Mouse (Mus musculus) CH12.LX (cell line): ENCODE measurements around the gene Irgc1. TPM values are rescaled to one million over a fixed set of nuclear protein-coding genes. Genes with fewer than 3 reads are reported as not detected.

Experiments used
- DNase-seq: peaks from one replicate; pipeline ENCODE4 v3.0.0-alpha.2; 2013; ENCODE audit errors: extremely low read depth
- H3K27ac ChIP-seq: 2 replicates; pipeline ENCODE4 v1.5.1; 2012; ENCODE audit warnings: low read depth, mild to moderate bottlenecking, control low read depth, moderate library complexity; ENCODE audit not compliant: insufficient read depth
- H3K27me3 ChIP-seq: replicated peaks from 2 replicates; pipeline ENCODE3; 2012; ENCODE audit warnings: inconsistent platforms
- H3K36me3 ChIP-seq, 2 experiments: replicated peaks in 1 of 2; 2 replicates each; pipeline versions ENCODE3 to v1.6.1; 2012; ENCODE audit warnings: inconsistent platforms in 1 of 2, low read length in 1 of 2, mild to moderate bottlenecking in 1 of 2, mixed read lengths in 1 of 2, moderate library complexity in 1 of 2; ENCODE audit not compliant: control insufficient read depth in 1 of 2, insufficient read depth in 1 of 2
- H3K4me1 ChIP-seq, 2 experiments: 2 replicates each; pipeline ENCODE4 v1.6.1; 2012; ENCODE audit warnings: inconsistent platforms in 1 of 2, moderate library complexity in 1 of 2; ENCODE audit not compliant: insufficient read depth in 2 of 2, control insufficient read depth in 1 of 2
- H3K4me2 ChIP-seq: 2 replicates; pipeline ENCODE4 v1.6.1; 2012; ENCODE audit warnings: low read depth, mild to moderate bottlenecking, control low read depth; ENCODE audit not compliant: poor library complexity, insufficient read depth, severe bottlenecking
- H3K4me3 ChIP-seq, 3 experiments: fragments of 150-350 bp in 1 of 3; sonication (generic) in 1 of 3; replicated peaks in 1 of 3; 2 replicates each; pipeline versions ENCODE3 to v1.5.1; 2011 to 2012; ENCODE audit warnings: low read depth in 2 of 3, low read length in 2 of 3, mild to moderate bottlenecking in 2 of 3, moderate library complexity in 2 of 3, control low read depth in 1 of 3, improper control_type of control experiment in 1 of 3, inconsistent platforms in 1 of 3, mixed read lengths in 1 of 3; ENCODE audit not compliant: poor library complexity in 1 of 3
- H3K79me2 ChIP-seq: replicated peaks from 2 replicates; pipeline ENCODE4 v1.6.1; 2012; ENCODE audit warnings: mild to moderate bottlenecking, moderate library complexity; ENCODE audit not compliant: control insufficient read depth, poor library complexity, insufficient read depth, severe bottlenecking; ENCODE audit errors: extremely low read depth
- H3K9ac ChIP-seq: 2 replicates; pipeline ENCODE4 v1.6.1; 2012; ENCODE audit warnings: low read depth, mild to moderate bottlenecking, control low read depth, moderate library complexity; ENCODE audit not compliant: insufficient read depth
- H3K9me3 ChIP-seq: replicated peaks from 2 replicates; pipeline ENCODE3; 2012; ENCODE audit warnings: low read length, inconsistent platforms, mixed read lengths
- CHD1 ChIP-seq: IDR thresholded peaks from 2 replicates; pipeline ENCODE4 v1.6.1; 2012; ENCODE audit warnings: low read depth, low read length, improper control_type of control experiment, inconsistent platforms
- ELF1 ChIP-seq: IDR thresholded peaks from 2 replicates; pipeline ENCODE4 v1.6.1; 2014; ENCODE audit warnings: low read depth, mild to moderate bottlenecking, inconsistent platforms, low read length, improper control_type of control experiment
- ETS1 ChIP-seq: conservative IDR thresholded peaks from 2 replicates; pipeline ENCODE4 v1.6.1; 2012; ENCODE audit warnings: low read depth, mild to moderate bottlenecking, inconsistent platforms, low read length, improper control_type of control experiment, moderate library complexity
- HCFC1 ChIP-seq: IDR thresholded peaks from 2 replicates; pipeline ENCODE4 v1.6.1; 2012; ENCODE audit warnings: low read depth, mild to moderate bottlenecking, inconsistent platforms, low read length, improper control_type of control experiment
- IRF4 ChIP-seq: IDR thresholded peaks from 2 replicates; pipeline ENCODE4 v1.6.1; 2014; ENCODE audit warnings: low read depth, mild to moderate bottlenecking, inconsistent platforms, low read length, improper control_type of control experiment
- JUND ChIP-seq: conservative IDR thresholded peaks from 2 replicates; pipeline ENCODE4 v1.6.1; 2011; ENCODE audit warnings: low read depth, low read length, improper control_type of control experiment
- KAT2A ChIP-seq: IDR thresholded peaks from 2 replicates; pipeline ENCODE4 v1.6.1; 2012; ENCODE audit warnings: low read length, improper control_type of control experiment, inconsistent platforms; ENCODE audit not compliant: insufficient replicate concordance
- MAFK ChIP-seq: IDR thresholded peaks from 2 replicates; pipeline ENCODE4 v1.6.1; 2011; ENCODE audit warnings: low read length, improper control_type of control experiment; ENCODE audit not compliant: insufficient replicate concordance
- MAX ChIP-seq: IDR thresholded peaks from 2 replicates; pipeline ENCODE4 v1.6.1; 2011; ENCODE audit warnings: low read length, improper control_type of control experiment
- MEF2A ChIP-seq: IDR thresholded peaks from 2 replicates; pipeline ENCODE4 v1.6.1; 2014; ENCODE audit warnings: low read depth, mild to moderate bottlenecking, inconsistent platforms, low read length, improper control_type of control experiment, borderline replicate concordance
- MXI1 ChIP-seq: IDR thresholded peaks from 2 replicates; pipeline ENCODE4 v1.6.1; 2011; ENCODE audit warnings: mild to moderate bottlenecking, low read depth, low read length, improper control_type of control experiment
- NELFE ChIP-seq: IDR thresholded peaks from 2 replicates; pipeline ENCODE4 v1.6.1; 2011; ENCODE audit warnings: low read depth, low read length, improper control_type of control experiment
- NRF1 ChIP-seq: IDR thresholded peaks from 2 replicates; pipeline ENCODE4 v1.6.1; 2014; ENCODE audit warnings: low read depth, mild to moderate bottlenecking, inconsistent platforms, low read length, improper control_type of control experiment, moderate library complexity
- PAX5 ChIP-seq: IDR thresholded peaks from 2 replicates; pipeline ENCODE4 v1.6.1; 2012; ENCODE audit warnings: low read length, inconsistent platforms, mixed read lengths
- POLR2A ChIP-seq: IDR thresholded peaks from 2 replicates; pipeline ENCODE4 v1.6.1; 2011; ENCODE audit warnings: low read depth, mild to moderate bottlenecking, improper control_type of control experiment, low read length
- SIN3A ChIP-seq: IDR thresholded peaks from 2 replicates; pipeline ENCODE4 v1.6.1; 2012; ENCODE audit warnings: low read length, improper control_type of control experiment, inconsistent platforms
- TBP ChIP-seq: conservative IDR thresholded peaks from 2 replicates; pipeline ENCODE4 v1.6.1; 2011; ENCODE audit warnings: low read depth, low read length, improper control_type of control experiment
- TCF12 ChIP-seq: IDR thresholded peaks from 2 replicates; pipeline ENCODE4 v1.6.1; 2014; ENCODE audit warnings: low read depth, mild to moderate bottlenecking, inconsistent platforms, low read length, improper control_type of control experiment
- UBTF ChIP-seq: IDR thresholded peaks from 2 replicates; pipeline ENCODE4 v1.6.1; 2012; ENCODE audit warnings: low read depth, mild to moderate bottlenecking, inconsistent platforms, low read length, improper control_type of control experiment, moderate library complexity
- USF1 ChIP-seq: IDR thresholded peaks from 2 replicates; pipeline ENCODE4 v1.6.1; 2014; ENCODE audit warnings: low read depth, mild to moderate bottlenecking, inconsistent platforms, low read length, improper control_type of control experiment
- USF2 ChIP-seq: conservative IDR thresholded peaks from 2 replicates; pipeline ENCODE4 v1.6.1; 2011; ENCODE audit warnings: low read depth, low read length, improper control_type of control experiment
- ZC3H11A ChIP-seq: IDR thresholded peaks from 2 replicates; pipeline ENCODE4 v1.6.1; 2012; ENCODE audit warnings: low read depth, mild to moderate bottlenecking, inconsistent platforms, low read length, improper control_type of control experiment
- ZKSCAN1 ChIP-seq: IDR thresholded peaks from 2 replicates; pipeline ENCODE4 v1.6.1; 2012; ENCODE audit warnings: low read depth, inconsistent platforms, low read length, improper control_type of control experiment, borderline replicate concordance
- dilution Hi-C: fragments of 300-500 bp; cut with MboI; formaldehyde crosslinking; loops from 2 replicates; pipeline ENCODE4 v1.14.3; 2020; ENCODE audit warnings: low sequenced_read_pairs; ENCODE audit not compliant: extremely low pct_unique_long_range_greater_than_20kb, extremely low pct_ligation_motif_present
- in situ Hi-C: fragments of 300-500 bp; cut with MboI; formaldehyde crosslinking; loops from 3 replicates; pipeline ENCODE4 v1.14.3; 2019; ENCODE audit warnings: low sequenced_read_pairs, low pct_ligation_motif_present, low pct_unique_long_range_greater_than_20kb, mixed read lengths
- polyA plus RNA-seq: library from polyadenylated mRNA; unstranded; fragments of >175 nt; gene quantifications from 2 replicates; pipeline ENCODE4 v1.2.1, GENCODE M21; 2012; ENCODE audit warnings: low read depth; ENCODE audit not compliant: insufficient read length
- total RNA-seq, 2 experiments: library from RNA; depleted of rRNA; stranded (reverse); fragments of 300-350 nt in 1 of 2; fragments of >200 nt in 1 of 2; gene quantifications; 2 replicates each; pipeline ENCODE4 v1.2.3; 2012 to 2014

The Irgc1 gene
- total and polyA plus RNA-seq, 3 experiments, result not detected

DNA sequence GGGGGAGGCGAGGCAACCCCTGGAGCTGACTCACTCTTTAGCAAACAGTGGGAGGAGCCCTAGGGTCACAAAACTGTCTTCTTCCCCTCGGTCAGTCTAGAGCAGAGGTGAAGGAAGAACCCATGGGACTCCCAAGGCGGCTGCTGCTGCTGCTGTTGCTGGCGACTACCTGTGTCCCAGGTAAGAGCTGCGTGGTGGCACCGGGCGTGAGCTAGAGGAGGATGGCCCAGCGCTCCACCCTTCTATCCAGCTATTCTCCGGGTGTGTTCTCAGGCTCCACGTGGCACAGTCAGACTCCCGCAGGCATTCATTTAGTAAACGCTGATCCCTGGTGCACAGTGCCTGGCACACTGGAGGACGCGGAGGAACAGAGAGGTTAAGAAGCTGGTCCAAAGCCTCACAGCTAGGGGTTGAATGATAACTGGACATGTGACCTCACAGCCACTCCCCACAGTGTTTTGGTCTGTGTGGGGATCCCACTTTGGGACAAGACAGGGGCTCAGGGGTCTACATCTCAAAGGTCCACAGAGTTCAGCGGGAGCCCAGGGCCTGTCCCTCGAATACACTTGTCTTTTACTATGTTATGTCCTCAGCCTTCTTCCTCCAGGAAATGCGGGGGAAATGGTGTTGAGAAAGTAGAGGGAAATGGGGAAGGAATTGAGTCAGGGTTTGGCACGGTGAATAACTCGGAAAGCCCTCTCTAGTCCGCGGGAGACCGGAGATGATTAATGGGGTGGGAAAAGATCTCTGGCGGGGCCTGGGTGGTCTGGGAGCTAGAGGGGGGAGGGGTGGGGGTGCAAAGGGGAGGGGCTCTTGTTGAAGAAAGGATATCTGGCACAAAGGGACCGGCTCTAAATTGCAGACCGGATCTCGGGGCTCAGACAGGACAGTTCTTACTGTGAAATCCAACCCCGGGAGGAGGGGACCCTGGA lies 10.6 kb upstream of the Irgc1 start, which contains the start of gene Plaur:
Gene Plaur, plus strand, starts transcription at position 97 of the 932 bp plus-strand sequence.
- dilution Hi-C loops, result no loop called here
- H3K9ac ChIP-seq, result no peak within 1 kb of the TSS

DNA sequence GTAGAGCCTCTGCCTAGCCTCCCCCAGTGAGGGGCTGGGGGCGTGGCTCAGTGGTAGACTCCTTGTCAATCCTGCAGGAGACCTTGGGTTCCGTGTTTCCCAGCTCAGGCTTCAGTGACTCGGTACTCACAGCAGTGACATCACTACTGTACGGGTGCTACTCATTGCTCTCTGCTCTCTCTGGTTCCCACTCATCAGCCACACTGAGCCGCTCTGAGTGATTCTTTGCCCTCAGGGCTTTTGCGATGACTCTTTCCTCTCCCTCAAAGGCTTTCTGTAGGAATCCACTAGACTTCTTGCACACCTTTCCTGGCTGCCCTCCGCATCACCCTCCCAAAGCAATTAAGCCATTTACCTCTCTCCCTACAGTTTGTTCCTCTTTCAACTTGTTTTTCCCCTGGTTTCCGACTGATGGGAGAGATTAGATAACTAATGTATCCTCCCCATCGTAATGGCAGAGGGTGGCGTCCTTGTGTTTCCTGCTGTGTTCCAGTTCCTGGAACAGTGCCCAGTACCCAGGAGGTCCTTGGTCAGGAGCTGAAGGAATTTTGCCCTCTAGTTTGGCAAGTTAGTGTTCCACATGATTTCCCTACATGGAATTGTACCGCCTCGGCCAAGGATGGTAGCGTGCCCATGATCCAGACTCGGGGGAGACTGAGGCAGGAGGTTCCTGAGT lies 9.4 kb upstream of the Irgc1 start:
- Histone ChIP-seq H3K27ac (no peak overlapping the region), H3K4me1 (peaks cover 10 to 15% of the 10 kb centered on the region in 2 experiments; a peak in 3 of 4 replicates), H3K27me3 (peaks cover 52% of the 10 kb centered on the region), H3K36me3 (no peaks in the 10 kb centered on the region), H3K4me3 (no peak overlapping the region), H3K9me3 (no peaks in the 10 kb centered on the region), H3K9ac (no peak overlapping the region), H3K4me2 (no peak overlapping the region), H3K79me2 (no peaks in the 10 kb centered on the region)
- no peak for DNase-seq
- dilution Hi-C loops (no loop called here), in situ Hi-C loops (no loop called here)
- TF ChIP-seq TCF12, result no peak
- no peak for TF ChIP-seq MAX
- TF ChIP-seq IRF4, result no peak
- TF ChIP-seq UBTF, result no peak
- TF ChIP-seq PAX5, result no peak
- no peak for TF ChIP-seq MXI1
- TF ChIP-seq ZC3H11A, result no peak
- TF ChIP-seq USF1, result no peak
- no peak for TF ChIP-seq ELF1
- no peak for TF ChIP-seq HCFC1
- TF ChIP-seq CHD1, result no peak
- TF ChIP-seq USF2, result no peak
- no peak for TF ChIP-seq MEF2A
- no peak for TF ChIP-seq TBP
- no peak for TF ChIP-seq ETS1
- TF ChIP-seq NELFE, result no peak
- TF ChIP-seq SIN3A, result no peak
- TF ChIP-seq MAFK, result no peak
- TF ChIP-seq JUND, result no peak

More for the DNA sequence above, 10.6 kb upstream of the Irgc1 start, which contains the start of gene Plaur:
- Histone ChIP-seq H3K4me2 (no peak within 1 kb of the TSS), H3K4me3 (no peak within 1 kb of the TSS), H3K27ac (no peak within 1 kb of the TSS), H3K36me3 (no peaks in the 10 kb centered on the region), H3K9me3 (no peaks in the 10 kb centered on the region), H3K79me2 (no peaks in the 10 kb centered on the region), H3K27me3 (peaks cover 56% of the 10 kb centered on the region), H3K4me1 (peaks cover 4 to 9% of the 10 kb centered on the region in 2 experiments; a peak in 3 of 4 replicates)
- TF ChIP-seq ZC3H11A (no peak), ZKSCAN1 (no peak), NRF1 (no peak), KAT2A (no peak), POLR2A (no peak)
- in situ Hi-C loops, result no loop called here
- no peak for DNase-seq
